Mouse (Mus musculus) forebrain, embryonic 14.5 days (tissue): ENCODE measurements around the gene Rreb1. TPM values are rescaled to one million over a fixed set of nuclear protein-coding genes. Genes with fewer than 3 reads are reported as not detected.
"Not testable (repeated sequence)": the region's sequence is repeated elsewhere in the genome, so short reads cannot be mapped to it uniquely, and the experiment has no call there.

Experiments
- ATAC-seq: fragments of 200-750 bp; cut with Nextera tagmentation; 2 replicates; pipeline ENCODE4 v1.8.0; 2017; ENCODE audit warnings: mild to moderate bottlenecking, moderate library complexity
- DNase-seq: peaks from one replicate; pipeline ENCODE4 v3.0.0-alpha.2; 2015; ENCODE audit warnings: low spot score
- H3K27ac ChIP-seq: fragments of 300-500 bp; sonication (generic); 2 replicates; pipeline ENCODE4 v1.5.1; 2014; ENCODE audit warnings: low read depth, mild to moderate bottlenecking, control low read depth, low read length, moderate library complexity
- H3K27me3 ChIP-seq: fragments of 300-500 bp; sonication (generic); replicated peaks from 2 replicates; pipeline ENCODE4 v1.6.1; 2014; ENCODE audit warnings: low read length, control low read depth, mixed read lengths; ENCODE audit not compliant: control insufficient read depth, insufficient read depth
- H3K36me3 ChIP-seq: fragments of 300-500 bp; sonication (generic); 2 replicates; pipeline ENCODE4 v1.6.1; 2014; ENCODE audit warnings: low read length, control low read depth; ENCODE audit not compliant: control insufficient read depth, insufficient read depth
- H3K4me1 ChIP-seq: fragments of 300-500 bp; sonication (generic); 2 replicates; pipeline ENCODE4 v1.6.1; 2014; ENCODE audit warnings: antibody characterized with exemption, low read length, control low read depth; ENCODE audit not compliant: control insufficient read depth, insufficient read depth
- H3K4me2 ChIP-seq: fragments of 300-500 bp; sonication (generic); 2 replicates; pipeline ENCODE4 v1.6.1; 2014; ENCODE audit warnings: mild to moderate bottlenecking, control low read depth, low read length
- H3K4me3 ChIP-seq: fragments of 300-500 bp; sonication (generic); 2 replicates; pipeline ENCODE4 v1.5.1; 2014; ENCODE audit warnings: low read depth, low read length, control low read depth
- H3K9ac ChIP-seq: fragments of 300-500 bp; sonication (generic); 2 replicates; pipeline ENCODE4 v1.6.1; 2014; ENCODE audit warnings: mild to moderate bottlenecking, low read length, control low read depth, moderate library complexity
- H3K9me3 ChIP-seq: fragments of 300-500 bp; sonication (generic); replicated peaks from 2 replicates; pipeline ENCODE4 v1.6.1; 2016; ENCODE audit warnings: low read length, control low read depth, mixed read lengths; ENCODE audit not compliant: control insufficient read depth
- WGBS: fragments of 180-500 bp; shearing (Covaris S2); extraction: QIAGEN DNeasy Blood & Tissue Kit; methylation state at CpG from one replicate; pipeline ENCODE4 v1.1.7; 2014; 5-methylcytosine and 5-hydroxymethylcytosine counted together
- polyA plus RNA-seq: library from polyadenylated mRNA; unstranded; fragments of >200 nt; fragmentation: Nextera tagmentation; extraction: Ambion mirVana; gene quantifications from 2 replicates; pipeline ENCODE4 v1.2.1, GENCODE M21; 2014

Gene Rreb1
- polyA plus RNA-seq, 1 experiment from 2014 or later = 1.5 TPM

GRCm38 (mm10) chr13:37827996-37828579 is 49.9 kb downstream of the Rreb1 start:
- peak overlapping the region; percentile 60; the same call in 1 of the 2 replicates for H3K9ac ChIP-seq
- H3K36me3 ChIP-seq = no peaks in the 10 kb centered on the region
- no peak overlapping the region for H3K27ac ChIP-seq
- peak overlapping the region; percentile 94 for H3K4me2 ChIP-seq
- ATAC-seq (no peak), DNase-seq (no peak)
- H3K9me3 ChIP-seq = no peaks in the 10 kb centered on the region
- WGBS = 7% methylated on average over 13 of the region's 13 CpGs
- H3K4me1 ChIP-seq = peaks cover 5% of the 10 kb centered on the region
- H3K27me3 ChIP-seq = peaks cover 40% of the 10 kb centered on the region
- H3K4me3 ChIP-seq = peak overlapping the region; percentile 56

GRCm38 (mm10) chr13:37828928-37829327 is 50.7 kb downstream of the Rreb1 start:
- H3K36me3 ChIP-seq = no peaks in the 10 kb centered on the region
- H3K9ac ChIP-seq = no peak overlapping the region
- H3K27me3 ChIP-seq = peaks cover 40% of the 10 kb centered on the region
- H3K4me3 ChIP-seq = no peak overlapping the region
- ATAC-seq (no peak), DNase-seq (no peak)
- WGBS = 9% methylated on average over 6 of the region's 6 CpGs
- no peak overlapping the region for H3K4me2 ChIP-seq
- no peaks in the 10 kb centered on the region for H3K9me3 ChIP-seq
- H3K4me1 ChIP-seq = peaks cover 5% of the 10 kb centered on the region
- no peak overlapping the region for H3K27ac ChIP-seq

GRCm38 (mm10) chr13:37830256-37830655 is 52.1 kb downstream of the Rreb1 start:
- H3K9ac ChIP-seq = no peak overlapping the region
- no peak overlapping the region for H3K4me3 ChIP-seq
- ATAC-seq (no peak), DNase-seq (no peak)
- peaks cover 5% of the 10 kb centered on the region for H3K4me1 ChIP-seq
- H3K36me3 ChIP-seq = no peaks in the 10 kb centered on the region
- H3K27ac ChIP-seq = no peak overlapping the region
- WGBS = 52% methylated on average over 2 of the region's 2 CpGs
- peaks cover 36% of the 10 kb centered on the region for H3K27me3 ChIP-seq
- H3K9me3 ChIP-seq = no peaks in the 10 kb centered on the region
- H3K4me2 ChIP-seq = no peak overlapping the region

GRCm38 (mm10) chr13:37830874-37831311 is 52.7 kb downstream of the Rreb1 start:
- Histone ChIP-seq H3K36me3 (no peaks in the 10 kb centered on the region), H3K4me3 (no peak overlapping the region), H3K27me3 (peaks cover 31% of the 10 kb centered on the region), H3K9me3 (no peaks in the 10 kb centered on the region), H3K9ac (no peak overlapping the region), H3K4me1 (peaks cover 5% of the 10 kb centered on the region), H3K4me2 (no peak overlapping the region), H3K27ac (no peak overlapping the region)
- ATAC-seq = no peak
- 14% methylated on average over 4 of the region's 4 CpGs for WGBS
- DNase-seq = no peak

GRCm38 (mm10) chr13:37832481-37832880 is 54.3 kb downstream of the Rreb1 start:
- ATAC-seq = no peak
- Histone ChIP-seq H3K27ac (no peak overlapping the region), H3K4me3 (no peak overlapping the region), H3K9ac (no peak overlapping the region), H3K27me3 (peaks cover 26% of the 10 kb centered on the region), H3K4me2 (no peak overlapping the region), H3K36me3 (no peaks in the 10 kb centered on the region), H3K9me3 (no peaks in the 10 kb centered on the region), H3K4me1 (peaks cover 3% of the 10 kb centered on the region)
- WGBS = 41% methylated on average over 5 of the region's 5 CpGs
- DNase-seq = no peak

GRCm38 (mm10) chr13:37833500-37833899 is 55.3 kb downstream of the Rreb1 start:
- Histone ChIP-seq H3K27me3 (peaks cover 17% of the 10 kb centered on the region), H3K27ac (no peak overlapping the region), H3K9ac (no peak overlapping the region), H3K36me3 (no peaks in the 10 kb centered on the region), H3K4me2 (no peak overlapping the region), H3K4me3 (no peak overlapping the region), H3K9me3 (no peaks in the 10 kb centered on the region), H3K4me1 (no peaks in the 10 kb centered on the region)
- ATAC-seq (no peak), DNase-seq (no peak)
- 69% methylated on average over 8 of the region's 8 CpGs for WGBS

- Histone ChIP-seq H3K27me3 (0 out of 2 replicates have a peak, but pooled peaks cover 7% of the 10 kb centered on the region), H3K36me3 (no peaks in the 10 kb centered on the region), H3K4me1 (no peaks in the 10 kb centered on the region), H3K4me2 (no peak overlapping the region), H3K27ac (no peak overlapping the region), H3K4me3 (no peak overlapping the region), H3K9ac (no peak overlapping the region), H3K9me3 (no peaks in the 10 kb centered on the region)
- DNase-seq (no peak), ATAC-seq (no peak)
- 94% methylated on average over 1 of the region's 1 CpGs for WGBS
These were observed 57.1 kb downstream of the Rreb1 start for GRCm38 (mm10) chr13:37835296-37835695.

GRCm38 (mm10) chr13:37835811-37836210 is 57.6 kb downstream of the Rreb1 start:
- not testable (repeated sequence) for H3K4me3 ChIP-seq, H3K27me3 ChIP-seq, H3K27ac ChIP-seq, H3K4me1 ChIP-seq, H3K4me2 ChIP-seq, DNase-seq, H3K9ac ChIP-seq, H3K36me3 ChIP-seq, ATAC-seq, H3K9me3 ChIP-seq
- 86% methylated on average over 9 of the region's 9 CpGs for WGBS

- H3K27me3 ChIP-seq = no peaks in the 10 kb centered on the region
- WGBS = 72% methylated on average over 3 of the region's 3 CpGs
- H3K4me1 ChIP-seq = no peaks in the 10 kb centered on the region
- H3K36me3 ChIP-seq = no peaks in the 10 kb centered on the region
- no peaks in the 10 kb centered on the region for H3K9me3 ChIP-seq
- H3K4me2 ChIP-seq = no peak overlapping the region
- DNase-seq = no peak
- no peak overlapping the region for H3K27ac ChIP-seq
- no peak for ATAC-seq
- H3K9ac ChIP-seq = no peak overlapping the region
- H3K4me3 ChIP-seq = no peak overlapping the region
These were observed 59.2 kb downstream of the Rreb1 start for GRCm38 (mm10) chr13:37837372-37837771.
